In the genomic region with DNA sequence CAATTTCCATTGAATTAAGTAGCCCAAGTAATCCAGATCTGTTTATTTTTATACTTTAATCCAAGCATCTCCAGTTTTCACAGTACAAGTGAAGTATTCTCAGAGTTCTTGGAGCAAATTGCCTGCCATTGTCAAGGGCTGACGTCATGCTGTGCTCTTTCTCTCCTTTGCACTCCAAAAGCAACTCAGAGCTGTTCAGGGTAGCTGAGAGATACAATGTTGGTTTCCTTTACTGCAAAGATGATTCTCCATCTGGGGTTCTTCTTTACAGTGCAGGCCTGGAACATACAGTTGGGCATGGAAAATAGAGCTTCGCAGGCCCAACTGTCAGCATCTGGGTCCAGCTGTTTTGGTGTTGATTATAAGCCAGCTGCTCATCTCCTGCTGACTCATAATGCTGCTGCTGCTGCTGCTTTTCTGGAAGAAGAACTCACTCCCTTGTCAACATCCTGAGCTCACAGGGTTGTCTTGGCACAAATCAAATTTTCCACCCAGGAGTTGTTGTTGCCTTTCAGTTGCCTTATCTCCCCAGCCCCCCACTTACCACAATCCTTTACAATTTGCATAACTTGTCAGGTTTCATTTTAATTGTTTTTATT, we compare ENCODE assay signal across 10 mouse cellular contexts.
DNase-seq lines count a peak whose midpoint lies in the region; ATAC-seq and TF ChIP-seq lines count a peak whose summit lies in the region.
"Had no signal": no experiment of that assay in that cellular context is flagged by ENCODE, and none has a peak within 500 bp of the region (broad histone marks: within the 10 kb centered on the region; RNA-seq: fewer than 3 reads in every experiment).

No protein-coding gene starts in this region.

- no peak overlapping the region for H3K27ac ChIP-seq in intestine, embryonic 15.5 days
- H3K27ac ChIP-seq in intestine, postnatal 0 days (ENCODE audit: low read depth, low read length): no peak overlapping the region
- H3K27ac ChIP-seq: embryonic facial prominence, embryonic 13.5 days; limb, embryonic 12.5 days had no signal

- WGBS in intestine, embryonic 15.5 days: 25% methylated on average over 2 of the region's 2 CpGs
- 33% methylated on average over 2 of the region's 2 CpGs for WGBS in intestine, postnatal 0 days

- H3K9ac ChIP-seq in intestine, embryonic 15.5 days: no peak overlapping the region
- H3K9ac ChIP-seq in intestine, postnatal 0 days (ENCODE audit: low read depth, low read length): no peak overlapping the region
- H3K9ac ChIP-seq: embryonic facial prominence, embryonic 13.5 days; limb, embryonic 12.5 days had no signal

- H3K4me3 ChIP-seq in intestine, embryonic 15.5 days (replicated peaks): no peak overlapping the region
- no peak overlapping the region for H3K4me3 ChIP-seq in intestine, postnatal 0 days (ENCODE audit: low read depth, low read length)
- H3K4me3 ChIP-seq: embryonic facial prominence, embryonic 13.5 days; limb, embryonic 12.5 days had no signal

- no peak overlapping the region for H3K4me2 ChIP-seq in intestine, embryonic 15.5 days (replicated peaks)
- no peak overlapping the region for H3K4me2 ChIP-seq in intestine, postnatal 0 days (replicated peaks; ENCODE audit: low read depth)
- H3K4me2 ChIP-seq: embryonic facial prominence, embryonic 13.5 days; limb, embryonic 12.5 days had no signal

- no peak for TF ChIP-seq CTCF in intestine, postnatal 0 days (IDR thresholded peaks at IDR 0.05; ENCODE audit: low read depth)

- H3K27me3 ChIP-seq in intestine, embryonic 15.5 days (replicated peaks): no peaks in the 10 kb centered on the region
- no peaks in the 10 kb centered on the region for H3K27me3 ChIP-seq in intestine, postnatal 0 days (replicated peaks; ENCODE audit: control insufficient read depth, insufficient read depth, low read length)
- H3K27me3 ChIP-seq: embryonic facial prominence, embryonic 13.5 days; limb, embryonic 12.5 days had no signal

- ATAC-seq in intestine, embryonic 15.5 days: peak; percentile 47
- ATAC-seq in intestine, postnatal 0 days: no peak
- no peak for ATAC-seq in CD4-positive, CD25-positive, alpha-beta regulatory T cell, adult 4 months

- DNase-seq in right cerebral cortex, adult 2 months (ENCODE audit: low spot score in 2 of 2): peak; percentile 3 to 14
- no peak for DNase-seq in right cerebral cortex, postnatal 25 days
- DNase-seq in gastrocnemius, postnatal 25 days: peak; percentile 32
- DNase-seq in cerebellum, postnatal 14 days: no peak
- DNase-seq: thymus, adult 2 months had no signal

- no peaks in the 10 kb centered on the region for H3K36me3 ChIP-seq in intestine, embryonic 15.5 days
- H3K36me3 ChIP-seq in intestine, postnatal 0 days (ENCODE audit: control insufficient read depth, insufficient read depth): no peaks in the 10 kb centered on the region
- H3K36me3 ChIP-seq: embryonic facial prominence, embryonic 13.5 days; limb, embryonic 12.5 days had no signal

- no peaks in the 10 kb centered on the region for H3K4me1 ChIP-seq in intestine, embryonic 15.5 days (replicated peaks)
- H3K4me1 ChIP-seq in intestine, postnatal 0 days (replicated peaks; ENCODE audit: control insufficient read depth, insufficient read depth, low read length): no peaks in the 10 kb centered on the region
- H3K4me1 ChIP-seq: embryonic facial prominence, embryonic 13.5 days; limb, embryonic 12.5 days had no signal

- H3K9me3 ChIP-seq in intestine, embryonic 15.5 days: no peaks in the 10 kb centered on the region
- no peaks in the 10 kb centered on the region for H3K9me3 ChIP-seq in intestine, postnatal 0 days (ENCODE audit: control insufficient read depth)
- H3K9me3 ChIP-seq: embryonic facial prominence, embryonic 13.5 days; limb, embryonic 12.5 days had no signal

Comparison
In these comparisons a context has a peak if more than half of its experiments do, and no peak if none do; other contexts are left out.
1. DNase-seq: peak in right cerebral cortex, adult 2 months (2 of 2) and gastrocnemius, postnatal 25 days (single experiment); none in right cerebral cortex, postnatal 25 days (single experiment) and cerebellum, postnatal 14 days (0 of 2).